Mouse (Mus musculus) hindbrain, embryonic 16.5 days (tissue): ENCODE measurements around the gene Elmo3. TPM values are rescaled to one million over a fixed set of nuclear protein-coding genes. Genes with fewer than 3 reads are reported as not detected.
A peak's percentile ranks its signal among the peaks of the same experiment; 100 is the strongest.

Source experiments
- ATAC-seq: fragments of 200-750 bp; cut with Nextera tagmentation; 2 replicates; pipeline ENCODE4 v1.8.0; 2017; ENCODE audit warnings: moderate TSS enrichment, moderate library complexity
- H3K27ac ChIP-seq: fragments of 300-500 bp; sonication (generic); 2 replicates; pipeline ENCODE4 v1.5.1; 2014; ENCODE audit warnings: low read depth, mild to moderate bottlenecking, control low read depth, low read length, moderate library complexity
- H3K27me3 ChIP-seq: fragments of 300-500 bp; sonication (generic); replicated peaks from 2 replicates; pipeline ENCODE4 v1.6.1; 2014; ENCODE audit warnings: low read length; ENCODE audit not compliant: control insufficient read depth, insufficient read depth
- H3K36me3 ChIP-seq: fragments of 300-500 bp; sonication (generic); 2 replicates; pipeline ENCODE4 v1.6.1; 2014; ENCODE audit warnings: mild to moderate bottlenecking, low read length, moderate library complexity, mixed read lengths; ENCODE audit not compliant: control insufficient read depth, insufficient read depth
- H3K4me1 ChIP-seq: fragments of 300-500 bp; sonication (generic); 2 replicates; pipeline ENCODE4 v1.6.1; 2014; ENCODE audit warnings: low read depth, low read length; ENCODE audit not compliant: control insufficient read depth, insufficient read depth
- H3K4me2 ChIP-seq: fragments of 300-500 bp; sonication (generic); 2 replicates; pipeline ENCODE4 v1.6.1; 2014; ENCODE audit warnings: mild to moderate bottlenecking, low read length, control low read depth, moderate library complexity
- H3K4me3 ChIP-seq: fragments of 300-500 bp; sonication (generic); 2 replicates; pipeline ENCODE4 v1.5.1; 2014; ENCODE audit warnings: mild to moderate bottlenecking, low read length, control low read depth, moderate library complexity
- H3K9ac ChIP-seq: fragments of 300-500 bp; sonication (generic); 2 replicates; pipeline ENCODE4 v1.6.1; 2014; ENCODE audit warnings: low read depth, mild to moderate bottlenecking, control low read depth, low read length, moderate library complexity
- H3K9me3 ChIP-seq: fragments of 300-500 bp; sonication (generic); 2 replicates; pipeline ENCODE4 v1.6.1; 2014; ENCODE audit warnings: mild to moderate bottlenecking, low read length, moderate library complexity; ENCODE audit not compliant: control insufficient read depth
- WGBS: fragments of 180-500 bp; shearing (Covaris S2); extraction: QIAGEN DNeasy Blood & Tissue Kit; methylation state at CpG from one replicate; pipeline ENCODE4 v1.1.7; 2014; 5-methylcytosine and 5-hydroxymethylcytosine counted together
- polyA plus RNA-seq: library from polyadenylated mRNA; unstranded; fragments of >200 nt; fragmentation: Nextera tagmentation; extraction: Ambion mirVana; gene quantifications from 2 replicates; pipeline ENCODE4 v1.2.1, GENCODE M21; 2015

Elmo3 gene
- polyA plus RNA-seq = 1.5 and 1.6 TPM in 2 replicates

DNA sequence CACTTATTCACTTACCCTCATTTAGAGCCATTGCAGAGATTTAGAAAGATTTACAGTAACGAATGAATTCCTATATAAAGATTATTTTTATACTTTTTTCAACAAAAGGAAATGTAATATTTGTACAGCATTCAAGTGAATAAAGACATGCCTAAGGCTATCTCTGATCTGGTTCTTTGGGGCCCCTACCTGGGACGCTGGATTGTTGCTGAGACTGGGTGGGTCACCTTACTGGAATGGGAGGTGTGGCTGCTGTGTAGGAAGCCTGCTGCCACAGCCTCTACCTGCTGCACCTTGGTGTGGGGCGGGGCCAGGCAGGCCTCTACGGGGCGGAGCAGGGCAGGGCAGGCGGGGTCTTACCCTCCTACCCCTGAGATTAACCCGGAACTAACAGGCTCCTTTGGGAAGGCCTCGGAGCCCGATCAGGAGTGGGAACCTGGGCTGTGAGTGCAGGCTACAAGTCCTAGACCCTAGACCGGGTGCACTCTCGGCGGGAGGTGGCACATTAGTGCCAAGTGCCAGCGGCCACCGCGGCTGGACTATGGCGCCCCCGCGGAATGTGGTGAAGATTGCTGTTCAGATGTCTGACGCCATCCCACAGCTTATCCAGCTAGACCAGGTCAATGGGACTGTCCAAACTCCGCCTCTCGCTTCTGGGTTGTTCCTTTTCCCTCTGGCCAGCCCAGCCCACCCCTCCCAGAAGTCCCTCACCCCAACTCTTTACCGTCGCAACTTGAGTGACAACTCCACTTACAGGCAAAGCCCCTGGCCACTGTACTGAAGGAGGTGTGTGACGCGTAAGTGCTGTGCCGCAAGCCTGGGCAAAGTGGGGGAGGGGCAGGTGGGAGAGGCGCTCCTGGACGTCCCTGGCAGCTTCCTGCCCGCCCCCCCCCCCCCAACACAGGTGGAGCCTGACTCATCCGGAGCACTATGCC, at the start of gene Elmo3:
Gene Elmo3 (plus strand): TSS at position 391 of the 935 bp plus-strand sequence.
- WGBS = 9% methylated on average over 27 of the region's 30 CpGs
- Histone ChIP-seq H3K4me1 (peaks cover 16% of the 10 kb centered on the region), H3K27ac (no peak within 1 kb of the TSS; the same call in 1 of the 2 replicates), H3K4me2 (peak within 1 kb of the TSS; percentile 53), H3K4me3 (peak within 1 kb of the TSS; percentile 23), H3K9ac (peak within 1 kb of the TSS; percentile 54), H3K9me3 (no peaks in the 10 kb centered on the region), H3K36me3 (peaks cover 29% of the 10 kb centered on the region), H3K27me3 (no peaks in the 10 kb centered on the region)
- peak; percentile 57 for ATAC-seq

- Histone ChIP-seq H3K27me3 (peaks cover 36% of the 10 kb centered on the region), H3K4me2 (no peak overlapping the region), H3K9ac (no peak overlapping the region), H3K27ac (no peak overlapping the region), H3K36me3 (no peaks in the 10 kb centered on the region), H3K9me3 (no peaks in the 10 kb centered on the region), H3K4me1 (peaks cover 23% of the 10 kb centered on the region), H3K4me3 (no peak overlapping the region)
- ATAC-seq = no peak
- WGBS = 69% methylated on average over 7 of the region's 7 CpGs
Measured at GRCm38 (mm10) chr8:105257318-105258114, 47.9 kb upstream of the Elmo3 start.

DNA sequence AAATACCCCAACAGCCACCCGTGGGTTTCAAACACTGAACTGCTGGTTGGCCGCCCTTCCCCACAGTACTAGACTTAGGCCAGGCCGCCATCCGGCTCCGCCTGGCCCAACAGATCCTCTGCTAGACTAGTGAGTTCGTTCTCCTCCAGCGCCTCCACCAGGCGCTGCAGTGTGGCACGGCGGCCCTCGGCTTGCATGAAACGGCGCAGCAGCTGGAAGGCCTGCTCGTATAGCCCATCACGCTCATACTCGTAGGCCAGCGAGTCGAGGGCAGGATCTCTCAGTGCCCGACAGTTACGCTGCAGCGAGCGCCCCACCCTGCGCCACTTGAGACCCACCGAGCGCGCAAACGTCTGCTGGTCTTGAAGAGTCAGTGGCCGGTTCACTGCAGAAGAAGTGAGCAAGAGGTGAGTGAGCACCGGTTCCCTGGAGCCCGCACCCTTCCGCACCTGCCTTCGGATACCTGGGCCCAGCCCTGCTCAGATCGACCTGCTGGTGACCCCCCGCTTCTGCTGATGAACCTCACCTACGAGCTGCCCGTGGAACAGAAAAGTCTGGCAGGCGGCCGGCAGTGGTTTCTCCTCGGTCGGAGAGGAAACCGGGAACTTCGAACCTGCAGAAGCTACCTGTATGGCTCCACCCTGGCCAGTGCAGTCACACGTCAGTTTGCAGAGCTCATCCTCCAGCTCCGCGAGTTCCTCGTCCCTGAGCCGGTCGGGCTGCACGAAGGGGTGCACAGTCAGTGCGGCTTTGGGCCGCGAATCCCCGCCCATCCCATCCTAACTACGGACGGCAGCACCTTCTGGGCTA, 46.3 kb upstream of the Elmo3 start:
- H3K4me1 ChIP-seq = peaks cover 19% of the 10 kb centered on the region
- H3K4me3 ChIP-seq = peak overlapping the region; percentile 37
- H3K27ac ChIP-seq = no peak overlapping the region
- peaks cover 36% of the 10 kb centered on the region for H3K27me3 ChIP-seq
- peak overlapping the region; percentile 50 for H3K9ac ChIP-seq
- no peaks in the 10 kb centered on the region for H3K9me3 ChIP-seq
- ATAC-seq = peak; percentile 38
- 3% methylated on average over 55 of the region's 55 CpGs for WGBS
- H3K36me3 ChIP-seq = no peaks in the 10 kb centered on the region
- peak overlapping the region; percentile 65 for H3K4me2 ChIP-seq

DNA sequence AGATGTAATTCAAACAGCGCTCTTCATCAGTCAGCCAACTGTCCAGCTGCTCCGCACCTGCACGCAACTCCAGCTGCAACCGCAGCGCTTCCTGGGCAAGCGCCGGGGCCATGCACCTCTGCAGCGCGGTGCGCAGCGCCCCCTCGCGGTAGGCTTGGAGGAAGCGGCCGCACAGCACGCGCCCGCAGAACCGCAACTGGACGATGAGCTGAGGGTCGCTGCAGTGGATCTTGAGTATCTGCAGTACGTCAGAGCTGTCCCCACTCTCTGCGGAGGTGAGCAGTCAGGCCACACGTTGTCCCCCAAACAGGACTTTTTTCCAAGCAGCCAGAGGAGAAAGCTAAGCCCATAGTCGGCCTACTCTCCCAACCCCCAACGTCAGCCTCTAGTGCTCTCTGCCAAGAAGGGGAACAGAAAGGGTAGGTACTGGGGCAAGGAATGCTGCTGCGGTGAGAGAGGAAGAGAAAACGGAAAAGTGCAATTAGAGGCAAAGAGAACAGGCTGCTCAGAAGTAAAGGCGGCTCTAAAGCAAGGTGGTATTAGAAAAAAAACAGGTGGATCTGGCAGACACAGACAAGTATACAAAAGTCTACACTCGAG, 45.6 kb upstream of the Elmo3 start:
- Histone ChIP-seq H3K27ac (no peak overlapping the region), H3K27me3 (peaks cover 36% of the 10 kb centered on the region), H3K4me1 (peaks cover 21% of the 10 kb centered on the region), H3K36me3 (no peaks in the 10 kb centered on the region), H3K9me3 (no peaks in the 10 kb centered on the region), H3K9ac (peak overlapping the region; percentile 50), H3K4me2 (peak overlapping the region; percentile 65), H3K4me3 (peak overlapping the region; percentile 37)
- WGBS = 4% methylated on average over 30 of the region's 30 CpGs
- peak; percentile 60 for ATAC-seq

- no peaks in the 10 kb centered on the region for H3K9me3 ChIP-seq
- H3K4me2 ChIP-seq = no peak overlapping the region
- no peak overlapping the region for H3K4me3 ChIP-seq
- no peaks in the 10 kb centered on the region for H3K36me3 ChIP-seq
- H3K4me1 ChIP-seq = peaks cover 20% of the 10 kb centered on the region
- WGBS = 54% methylated on average over 7 of the region's 7 CpGs
- H3K27me3 ChIP-seq = peaks cover 36% of the 10 kb centered on the region
- no peak overlapping the region for H3K9ac ChIP-seq
- no peak for ATAC-seq
- H3K27ac ChIP-seq = no peak overlapping the region
Measured at GRCm38 (mm10) chr8:105260371-105261099, 44.9 kb upstream of the Elmo3 start.

- Histone ChIP-seq H3K36me3 (no peaks in the 10 kb centered on the region), H3K4me2 (no peak overlapping the region), H3K9ac (no peak overlapping the region), H3K27ac (no peak overlapping the region), H3K4me1 (peaks cover 20% of the 10 kb centered on the region), H3K4me3 (no peak overlapping the region), H3K27me3 (peaks cover 42% of the 10 kb centered on the region), H3K9me3 (no peaks in the 10 kb centered on the region; the same call in 1 of the 2 replicates)
- ATAC-seq = no peak
- WGBS = 88% methylated on average over 12 of the region's 12 CpGs
Measured at GRCm38 (mm10) chr8:105261326-105261980, 43.9 kb upstream of the Elmo3 start.

DNA sequence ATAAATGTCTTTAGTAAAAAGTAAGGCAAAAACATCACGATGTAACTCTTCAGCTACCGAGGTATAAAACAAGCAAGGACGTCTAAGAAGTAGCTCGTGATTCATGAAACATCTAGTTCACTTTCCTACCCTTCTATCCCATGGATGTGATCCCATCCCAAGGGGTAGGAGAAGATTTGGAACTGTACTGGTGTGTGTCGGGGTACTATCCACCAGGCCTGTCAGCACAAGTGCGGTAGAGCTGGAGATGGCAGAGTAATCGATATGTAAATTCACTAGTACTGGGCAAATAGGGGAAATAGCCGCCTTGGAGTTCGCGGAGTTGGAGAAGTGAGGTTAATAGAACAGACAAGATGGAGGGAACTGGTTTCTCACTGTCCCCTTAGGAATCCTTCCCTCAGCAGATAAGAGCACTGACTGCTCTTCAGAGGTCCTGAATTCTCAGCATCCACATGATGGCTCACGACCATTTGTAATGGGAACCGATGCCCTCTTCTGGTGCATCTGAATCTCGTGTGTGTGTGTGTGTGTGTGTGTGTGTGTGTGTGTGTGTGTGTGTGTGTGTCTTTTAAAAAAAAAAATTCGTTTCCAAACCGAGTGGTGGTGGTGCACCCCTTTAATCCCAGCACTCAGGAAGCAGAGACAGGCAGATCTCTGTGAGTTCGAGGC, 42.0 kb upstream of the Elmo3 start:
- no peaks in the 10 kb centered on the region; the same call in 1 of the 2 replicates for H3K9me3 ChIP-seq
- WGBS = 39% methylated on average over 16 of the region's 16 CpGs
- no peak for ATAC-seq
- no peak overlapping the region for H3K9ac ChIP-seq
- no peak overlapping the region for H3K27ac ChIP-seq
- peaks cover 26% of the 10 kb centered on the region for H3K4me1 ChIP-seq
- H3K4me3 ChIP-seq = no peak overlapping the region
- peaks cover 41% of the 10 kb centered on the region for H3K27me3 ChIP-seq
- H3K4me2 ChIP-seq = no peak overlapping the region; the same call in 1 of the 2 replicates
- no peaks in the 10 kb centered on the region for H3K36me3 ChIP-seq
